Mouse (Mus musculus) neural tube, embryonic 11.5 days (tissue): Measurements from ENCODE around the gene Hist1h3d. TPM values are rescaled to one million over a fixed set of nuclear protein-coding genes. Genes with fewer than 3 reads are reported as not detected.
"Not testable (repeated sequence)": the region's sequence is repeated elsewhere in the genome, so short reads cannot be mapped to it uniquely, and the experiment has no call there.

Experiments
- ATAC-seq: fragments of 200-750 bp; cut with Nextera tagmentation; 2 replicates; pipeline ENCODE4 v1.8.0; 2017; ENCODE audit warnings: moderate number of reproducible peaks, mild to moderate bottlenecking, moderate TSS enrichment, moderate library complexity; ENCODE audit not compliant: insufficient read depth, low FRiP score, low TSS enrichment
- DNase-seq: peaks from one replicate; pipeline ENCODE4 v3.0.0-alpha.2; 2015; ENCODE audit warnings: low spot score
- H3K27ac ChIP-seq: fragments of 300-500 bp; sonication (generic); 2 replicates; pipeline ENCODE4 v1.5.1; 2014; ENCODE audit warnings: low read depth, mild to moderate bottlenecking, low read length
- H3K27me3 ChIP-seq: fragments of 300-500 bp; sonication (generic); 2 replicates; pipeline ENCODE4 v1.6.1; 2014; ENCODE audit warnings: mild to moderate bottlenecking, low read length, mixed read lengths; ENCODE audit not compliant: control insufficient read depth, insufficient read depth
- H3K36me3 ChIP-seq: fragments of 300-500 bp; sonication (generic); 2 replicates; pipeline ENCODE4 v1.6.1; 2014; ENCODE audit warnings: mild to moderate bottlenecking, low read length, moderate library complexity, mixed read lengths; ENCODE audit not compliant: control insufficient read depth, insufficient read depth
- H3K4me1 ChIP-seq: fragments of 300-500 bp; sonication (generic); 2 replicates; pipeline ENCODE4 v1.6.1; 2014; ENCODE audit warnings: low read length, mixed read lengths; ENCODE audit not compliant: control insufficient read depth, insufficient read depth
- H3K4me2 ChIP-seq: fragments of 300-500 bp; sonication (generic); 2 replicates; pipeline ENCODE4 v1.6.1; 2014; ENCODE audit warnings: low read depth, mild to moderate bottlenecking, moderate library complexity
- H3K4me3 ChIP-seq: fragments of 300-500 bp; sonication (generic); 2 replicates; pipeline ENCODE4 v1.5.1; 2014; ENCODE audit warnings: low read depth, low read length
- H3K9ac ChIP-seq: fragments of 300-500 bp; sonication (generic); 2 replicates; pipeline ENCODE4 v1.6.1; 2014; ENCODE audit warnings: mild to moderate bottlenecking, low read length
- H3K9me3 ChIP-seq: fragments of 300-500 bp; sonication (generic); 2 replicates; pipeline ENCODE4 v1.6.1; 2016; ENCODE audit warnings: low read length; ENCODE audit not compliant: control insufficient read depth
- WGBS: fragments of 180-500 bp; shearing (Covaris S2); extraction: QIAGEN DNeasy Blood & Tissue Kit; methylation state at CpG from one replicate; pipeline ENCODE4 v1.1.7; 2014; 5-methylcytosine and 5-hydroxymethylcytosine counted together
- polyA plus RNA-seq: library from polyadenylated mRNA; unstranded; fragments of >200 nt; fragmentation: Nextera tagmentation; extraction: Ambion mirVana; gene quantifications from 2 replicates; pipeline ENCODE4 v1.2.1, GENCODE M21; 2014

Gene Hist1h3d
- polyA plus RNA-seq, 1 experiment from 2014 or later, result 10.4 TPM

DNA sequence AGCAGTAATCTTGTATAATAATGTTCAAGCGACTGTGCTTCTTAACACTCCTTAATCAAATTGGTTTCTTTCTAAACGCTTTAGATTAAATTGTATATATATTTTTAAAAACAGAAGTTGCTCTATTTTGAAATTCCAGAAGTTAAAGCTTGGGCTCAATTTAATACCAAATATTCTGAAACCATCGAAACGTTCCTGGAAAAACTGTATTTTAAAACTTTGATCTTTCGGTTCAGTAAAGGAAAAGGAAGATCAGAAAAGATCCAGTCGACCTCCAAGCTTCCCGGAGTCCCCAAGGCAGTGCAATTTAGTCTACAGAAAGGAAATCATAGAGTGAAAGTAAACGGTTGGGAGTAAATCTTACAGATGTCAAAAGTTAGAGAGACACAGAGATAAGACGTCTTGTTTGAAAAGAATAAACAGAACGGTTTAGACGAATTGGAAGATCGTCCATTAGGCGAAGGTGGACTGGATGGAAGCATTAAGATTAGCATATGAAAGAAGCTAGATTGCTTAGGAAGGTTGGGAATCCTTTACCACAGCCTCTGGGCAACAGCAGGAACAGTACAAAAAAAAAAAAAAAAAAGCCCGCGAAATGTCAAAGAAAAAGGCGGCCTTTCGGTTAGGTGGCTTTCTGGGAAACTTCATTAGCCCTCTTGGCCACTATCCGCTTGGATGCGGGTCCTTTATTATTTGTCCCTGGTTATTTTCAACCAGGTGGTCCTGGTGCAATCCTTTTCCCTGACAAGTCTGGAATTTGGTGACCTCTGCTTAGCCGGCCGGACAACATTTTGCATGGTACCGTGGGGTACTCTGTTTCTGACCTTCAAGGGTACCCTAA, 10.8 kb downstream of the Hist1h3d start:
- no peaks in the 10 kb centered on the region for H3K9me3 ChIP-seq
- peak overlapping the region; percentile 83 for H3K4me2 ChIP-seq
- DNase-seq (peak; percentile 35), ATAC-seq (0 out of 2 replicates have a peak, but pooled peaks have one; percentile 22)
- peak overlapping the region; percentile 97 for H3K27ac ChIP-seq
- peak overlapping the region; percentile 12 for H3K9ac ChIP-seq
- H3K27me3 ChIP-seq, result no peaks in the 10 kb centered on the region
- WGBS, result 1% methylated on average over 22 of the region's 22 CpGs
- no peaks in the 10 kb centered on the region for H3K36me3 ChIP-seq
- peak overlapping the region; percentile 39; the same call in 1 of the 2 replicates for H3K4me3 ChIP-seq
- H3K4me1 ChIP-seq, result peaks cover 24% of the 10 kb centered on the region

DNA sequence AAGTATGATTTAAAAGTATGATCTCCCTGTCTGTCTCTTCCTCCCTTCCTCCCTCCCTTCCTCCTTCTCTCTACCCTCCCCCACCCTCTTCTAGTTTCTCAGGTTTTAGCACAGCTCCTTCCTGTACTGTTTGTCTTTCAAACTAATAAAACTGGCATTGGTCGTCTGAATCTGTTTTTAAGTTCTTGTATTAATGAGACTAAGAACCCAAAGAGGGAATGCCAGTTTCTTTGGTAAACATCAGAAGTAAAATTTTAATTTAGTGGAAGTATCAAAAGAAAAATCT, 11.3 kb downstream of the Hist1h3d start:
- H3K27me3 ChIP-seq, result no peaks in the 10 kb centered on the region
- H3K9me3 ChIP-seq, result no peaks in the 10 kb centered on the region
- H3K4me3 ChIP-seq, result 0 out of 2 replicates have a peak overlapping the region, but pooled peaks have one; percentile 0
- peaks cover 23% of the 10 kb centered on the region for H3K4me1 ChIP-seq
- ATAC-seq (no peak), DNase-seq (no peak)
- peak overlapping the region; percentile 83 for H3K4me2 ChIP-seq
- WGBS, result 3% methylated on average over 1 of the region's 1 CpGs
- H3K9ac ChIP-seq, result peak overlapping the region; percentile 12
- H3K27ac ChIP-seq, result peak overlapping the region; percentile 86
- H3K36me3 ChIP-seq, result no peaks in the 10 kb centered on the region

DNA sequence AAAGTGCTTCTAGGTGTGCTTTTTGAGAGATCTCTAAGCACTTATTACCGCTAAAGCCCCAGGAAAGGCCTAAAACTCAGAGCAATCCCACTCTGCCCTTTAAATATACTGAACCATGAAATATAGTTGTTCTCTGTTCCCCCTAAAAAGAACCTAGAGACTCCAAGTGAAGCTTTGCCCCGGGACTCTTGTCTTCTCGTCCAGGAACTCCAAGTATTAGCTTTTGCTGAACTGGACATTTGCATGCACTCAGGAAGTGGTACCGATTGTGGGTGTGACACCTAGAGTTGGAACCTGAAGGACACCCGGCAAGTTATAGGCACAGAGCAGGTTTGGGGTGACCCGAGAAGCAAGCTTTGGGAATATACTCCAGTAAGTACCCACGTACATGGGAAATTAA, 15.6 kb downstream of the Hist1h3d start:
- no peak for DNase-seq
- peaks cover 5% of the 10 kb centered on the region; the same call in 1 of the 2 replicates for H3K4me1 ChIP-seq
- no peaks in the 10 kb centered on the region for H3K9me3 ChIP-seq
- H3K36me3 ChIP-seq, result no peaks in the 10 kb centered on the region
- H3K9ac ChIP-seq, result no peak overlapping the region
- H3K27ac ChIP-seq, result no peak overlapping the region
- no peak for ATAC-seq
- no peaks in the 10 kb centered on the region for H3K27me3 ChIP-seq
- whole genome bisulfite sequencing, result 95% methylated on average over 7 of the region's 7 CpGs
- H3K4me3 ChIP-seq, result no peak overlapping the region
- H3K4me2 ChIP-seq, result no peak overlapping the region

DNA sequence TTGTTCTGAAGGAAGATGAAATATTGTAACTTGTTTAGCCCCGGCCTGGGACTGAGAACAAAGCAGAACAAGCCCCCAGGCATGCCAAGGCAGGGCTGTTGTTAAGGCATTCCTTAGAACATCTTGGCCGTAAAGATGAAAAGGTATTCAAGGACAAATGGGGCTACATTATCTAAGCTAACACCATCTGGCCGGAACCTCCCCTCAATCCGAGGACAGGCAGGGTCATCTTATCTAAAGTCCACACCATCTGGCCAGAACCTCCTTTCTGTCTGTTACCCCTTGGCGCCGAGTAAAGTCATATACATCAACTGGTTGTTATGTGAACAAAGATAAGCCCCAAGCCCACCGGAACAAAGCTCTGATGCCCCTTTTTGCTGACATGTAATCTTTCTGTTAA, 16.3 kb downstream of the Hist1h3d start:
- not testable (repeated sequence) for H3K9me3 ChIP-seq, H3K9ac ChIP-seq, H3K27ac ChIP-seq, H3K4me2 ChIP-seq, H3K27me3 ChIP-seq, H3K36me3 ChIP-seq, H3K4me3 ChIP-seq, H3K4me1 ChIP-seq, ATAC-seq, DNase-seq
- 87% methylated on average over 6 of the region's 7 CpGs for WGBS

DNA sequence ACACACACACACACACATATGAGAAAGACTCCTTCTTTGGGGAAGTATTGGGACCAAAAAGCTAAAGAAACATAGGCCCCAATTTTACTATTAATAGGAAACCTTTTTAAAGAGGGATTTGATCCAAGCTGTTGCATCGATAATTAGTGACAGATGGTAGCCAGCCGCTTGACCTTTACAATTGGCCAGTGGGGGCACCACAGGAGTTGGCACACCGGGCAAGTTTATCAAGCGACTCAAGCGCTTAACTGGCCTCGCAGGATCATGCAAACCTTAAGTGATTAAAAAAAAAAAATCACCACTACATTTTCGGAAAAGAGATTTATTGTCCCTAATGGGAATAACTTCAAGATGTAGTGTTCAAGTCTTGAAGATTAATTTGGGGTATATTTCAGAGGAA, 17.1 kb downstream of the Hist1h3d start:
- WGBS, result 87% methylated on average over 7 of the region's 7 CpGs
- no peaks in the 10 kb centered on the region for H3K9me3 ChIP-seq
- no peak overlapping the region for H3K27ac ChIP-seq
- H3K4me3 ChIP-seq, result no peak overlapping the region
- no peaks in the 10 kb centered on the region for H3K27me3 ChIP-seq
- no peak for DNase-seq
- no peaks in the 10 kb centered on the region for H3K4me1 ChIP-seq
- H3K36me3 ChIP-seq, result no peaks in the 10 kb centered on the region
- ATAC-seq, result no peak
- no peak overlapping the region for H3K9ac ChIP-seq
- no peak overlapping the region for H3K4me2 ChIP-seq

DNA sequence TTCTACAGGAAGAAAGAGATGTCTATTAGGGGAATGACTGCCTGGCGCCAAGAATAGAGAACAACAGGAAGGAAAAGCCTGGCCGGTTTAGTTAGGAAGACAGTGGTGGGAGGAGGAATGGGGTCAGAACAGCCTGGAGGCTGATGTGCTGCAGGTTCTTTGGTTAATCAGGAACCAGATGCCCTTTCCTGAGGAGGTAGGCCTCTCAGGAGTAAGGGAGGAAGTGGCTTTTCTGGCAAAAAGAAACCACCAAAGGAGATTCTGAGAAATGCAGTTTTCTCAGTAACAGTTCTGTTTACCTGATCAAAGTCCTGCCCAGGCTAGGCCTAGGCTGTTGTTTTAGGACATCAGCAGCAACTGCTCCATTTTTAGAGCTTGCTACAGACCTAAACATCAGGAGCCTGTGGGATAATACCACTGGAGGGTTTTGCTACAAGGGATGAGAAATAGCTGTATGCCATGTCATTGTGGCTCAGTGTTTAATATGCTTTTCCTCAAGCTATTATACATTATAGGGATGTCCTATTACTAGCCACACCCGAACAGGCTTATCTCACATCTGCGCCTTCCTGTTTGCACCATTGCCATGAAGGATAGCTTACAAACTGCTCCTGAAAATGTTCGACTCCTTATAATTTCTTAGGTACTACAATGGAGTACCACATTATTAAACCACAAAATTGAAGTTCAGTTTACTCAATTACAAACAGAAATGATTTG, 17.6 kb downstream of the Hist1h3d start:
- no peaks in the 10 kb centered on the region for H3K27me3 ChIP-seq
- H3K4me2 ChIP-seq, result no peak overlapping the region
- no peak overlapping the region for H3K27ac ChIP-seq
- no peak overlapping the region for H3K9ac ChIP-seq
- H3K9me3 ChIP-seq, result no peaks in the 10 kb centered on the region
- no peak overlapping the region for H3K4me3 ChIP-seq
- no peak for ATAC-seq
- H3K36me3 ChIP-seq, result no peaks in the 10 kb centered on the region
- no peaks in the 10 kb centered on the region for H3K4me1 ChIP-seq
- 89% methylated on average over 5 of the region's 5 CpGs for WGBS
- DNase-seq, result no peak

DNA sequence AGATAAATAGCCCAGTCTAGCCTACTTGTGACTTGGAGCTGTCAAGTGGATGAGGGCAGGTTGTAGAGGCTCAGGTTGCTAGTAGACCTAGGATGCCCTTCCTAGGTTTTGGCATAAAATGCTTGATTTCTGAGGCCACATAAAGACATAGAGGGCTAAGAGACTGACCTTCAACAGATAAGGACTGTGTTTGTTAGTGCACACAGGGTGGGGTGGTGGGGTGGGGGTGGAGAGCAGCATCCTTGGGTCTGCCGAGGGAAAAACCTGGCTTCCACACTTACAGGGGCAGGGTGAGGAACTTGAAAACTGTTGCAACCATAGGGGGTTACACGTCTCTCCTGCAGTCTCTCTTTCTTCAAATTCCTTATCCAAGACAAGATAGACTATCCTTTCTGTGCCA, 19.6 kb downstream of the Hist1h3d start:
- Histone ChIP-seq H3K27ac (no peak overlapping the region), H3K9me3 (no peaks in the 10 kb centered on the region), H3K27me3 (no peaks in the 10 kb centered on the region), H3K36me3 (no peaks in the 10 kb centered on the region), H3K4me2 (no peak overlapping the region), H3K4me3 (no peak overlapping the region), H3K4me1 (no peaks in the 10 kb centered on the region), H3K9ac (no peak overlapping the region)
- DNase-seq (no peak), ATAC-seq (no peak)
- WGBS, result 87% methylated on average over 2 of the region's 2 CpGs

DNA sequence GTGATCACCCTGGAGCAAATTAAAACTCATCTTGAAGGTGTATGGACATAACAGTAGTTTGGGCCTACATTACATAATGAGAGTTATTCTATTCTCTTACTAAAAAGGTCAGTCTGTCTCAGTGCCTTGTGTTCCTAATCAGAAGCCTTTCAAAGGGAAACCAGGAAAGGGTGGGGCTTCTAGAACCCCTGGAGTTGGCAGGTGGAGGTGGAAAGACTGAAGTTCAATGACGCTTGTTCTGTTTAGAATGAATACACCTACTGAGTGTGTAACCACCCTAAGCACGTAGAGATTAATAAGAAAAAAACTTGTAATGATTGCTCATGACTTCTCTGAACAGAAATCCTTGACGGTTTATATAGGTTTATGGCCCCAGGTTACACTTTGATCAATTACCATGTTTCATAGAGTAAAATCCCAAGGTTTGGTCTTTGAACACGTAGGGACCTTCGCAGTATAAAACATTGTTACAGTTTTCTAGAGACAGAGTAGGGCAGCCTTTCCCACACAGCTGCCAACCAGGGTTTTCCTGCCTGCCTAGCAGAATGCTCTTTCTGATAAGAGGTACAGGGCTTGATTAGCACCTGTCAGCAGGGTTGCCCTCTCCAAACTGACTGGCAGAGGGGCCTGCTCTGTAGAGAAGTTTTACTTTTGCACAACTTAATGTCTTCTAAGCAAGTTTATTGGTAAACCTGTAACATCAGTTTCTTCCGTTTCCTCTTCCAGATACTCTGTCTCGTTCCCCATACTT, 20.2 kb downstream of the Hist1h3d start:
- H3K27me3 ChIP-seq, result no peaks in the 10 kb centered on the region
- H3K9ac ChIP-seq, result no peak overlapping the region
- no peaks in the 10 kb centered on the region for H3K36me3 ChIP-seq
- no peaks in the 10 kb centered on the region for H3K4me1 ChIP-seq
- no peak overlapping the region for H3K27ac ChIP-seq
- no peak overlapping the region for H3K4me3 ChIP-seq
- 87% methylated on average over 7 of the region's 7 CpGs for WGBS
- H3K4me2 ChIP-seq, result no peak overlapping the region
- ATAC-seq (no peak), DNase-seq (no peak)
- no peaks in the 10 kb centered on the region for H3K9me3 ChIP-seq
